Mouse (Mus musculus): ENCODE results near the gene Nol4l. TPM values are rescaled to one million over a fixed set of nuclear protein-coding genes. Genes with fewer than 3 reads are reported as not detected.
A peak's percentile ranks its signal among the peaks of the same experiment; 100 is the strongest.

The Nol4l gene
- total and polyA plus RNA-seq, 3 experiments = 4.4 to 7.1 TPM; not detected in 1

DNA sequence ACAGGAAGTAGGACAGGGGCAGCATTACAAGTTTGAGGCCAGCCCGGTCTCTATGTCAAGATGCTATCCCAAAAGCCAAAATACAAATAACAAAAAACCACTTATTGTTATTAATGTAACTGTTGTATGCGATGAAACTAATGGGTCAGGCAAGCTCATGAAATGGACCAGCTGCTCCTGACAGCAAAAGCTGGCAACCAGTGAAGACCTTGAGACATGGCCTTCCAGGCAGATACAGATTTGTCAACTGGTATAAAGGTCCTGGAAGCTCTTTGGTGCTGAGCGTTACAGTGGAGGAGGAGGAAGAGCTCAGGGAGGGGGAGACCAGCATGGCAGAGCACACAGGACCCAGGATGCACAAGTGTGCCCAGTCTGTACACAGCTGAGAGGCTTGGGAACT, 82.1 kb downstream of the Nol4l start:
- H3K36me3 ChIP-seq (ENCODE audit: control insufficient read depth in 1 of 2, insufficient read depth in 2 of 2, low read length in 2 of 2) = no peaks in the 10 kb centered on the region
- H3K9ac ChIP-seq (ENCODE audit: control insufficient read depth, low read depth, low read length, poor library complexity, severe bottlenecking) = no peak overlapping the region
- no peaks in the 10 kb centered on the region; a peak in 1 of 4 replicates for H3K4me1 ChIP-seq (ENCODE audit: control insufficient read depth in 1 of 2, insufficient read depth in 2 of 2, low read length in 2 of 2)
- H3K27ac ChIP-seq (ENCODE audit: control insufficient read depth, low read depth, low read length) = no peak overlapping the region
- TF ChIP-seq POLR2A (IDR thresholded peaks at IDR 0.05; ENCODE audit: control insufficient read depth in 1 of 2, insufficient read depth in 1 of 2, low read depth in 1 of 2, low read length in 2 of 2, poor library complexity in 1 of 2) (no peak), SIN3A (IDR thresholded peaks at IDR 0.05; ENCODE audit: low read length) (no peak), EP300 (IDR thresholded peaks at IDR 0.05; ENCODE audit: low read depth in 1 of 2, low read length in 2 of 2) (no peak), MYB (IDR thresholded peaks at IDR 0.05; ENCODE audit: low read depth, low read length) (no peak), USF1 (IDR thresholded peaks at IDR 0.05; ENCODE audit: low read depth, low read length) (no peak), KAT2A (conservative IDR thresholded peaks at IDR 0.05; ENCODE audit: low read depth, low read length) (no peak), MAZ (IDR thresholded peaks at IDR 0.05; ENCODE audit: low read depth, low read length) (no peak), BHLHE40 (IDR thresholded peaks at IDR 0.05; ENCODE audit: borderline replicate concordance, low read depth, low read length) (no peak)
- H3K4me3 ChIP-seq (ENCODE audit: control insufficient read depth in 1 of 2, insufficient read depth in 1 of 2, low read depth in 2 of 2, low read length in 2 of 2) = no peak overlapping the region
- no peaks in the 10 kb centered on the region for H3K79me2 ChIP-seq (ENCODE audit: control insufficient read depth, insufficient read depth, low read length, poor library complexity)
- no peaks in the 10 kb centered on the region for H3K27me3 ChIP-seq (ENCODE audit: control insufficient read depth in 1 of 2, insufficient read depth in 2 of 2, low read length in 2 of 2)
- DNase-seq (ENCODE audit: low read depth, low spot score) = no peak
- no peaks in the 10 kb centered on the region for H3K9me3 ChIP-seq (replicated peaks; ENCODE audit: insufficient read depth, low read length)

GRCm38 (mm10) chr2:153446476-153446875, 83.3 kb downstream of the Nol4l start:
- H3K27ac ChIP-seq (ENCODE audit: control insufficient read depth, low read depth, low read length) = no peak overlapping the region
- DNase-seq (ENCODE audit: low read depth, low spot score) = no peak
- no peak for TF ChIP-seq ETS1 (IDR thresholded peaks at IDR 0.05; ENCODE audit: low read depth, low read length)
- H3K79me2 ChIP-seq (ENCODE audit: control insufficient read depth, insufficient read depth, low read length, poor library complexity) = no peaks in the 10 kb centered on the region
- no peaks in the 10 kb centered on the region for H3K36me3 ChIP-seq (ENCODE audit: control insufficient read depth in 1 of 2, insufficient read depth in 2 of 2, low read length in 2 of 2)
- H3K4me1 ChIP-seq (ENCODE audit: control insufficient read depth in 1 of 2, insufficient read depth in 2 of 2, low read length in 2 of 2) = no peaks in the 10 kb centered on the region; a peak in 1 of 4 replicates
- no peak overlapping the region for H3K9ac ChIP-seq (ENCODE audit: control insufficient read depth, low read depth, low read length, poor library complexity, severe bottlenecking)
- H3K4me3 ChIP-seq (ENCODE audit: control insufficient read depth in 1 of 2, insufficient read depth in 1 of 2, low read depth in 2 of 2, low read length in 2 of 2) = no peak overlapping the region
- no peaks in the 10 kb centered on the region for H3K27me3 ChIP-seq (ENCODE audit: control insufficient read depth in 1 of 2, insufficient read depth in 2 of 2, low read length in 2 of 2)
- no peaks in the 10 kb centered on the region for H3K9me3 ChIP-seq (replicated peaks; ENCODE audit: insufficient read depth, low read length)

DNA sequence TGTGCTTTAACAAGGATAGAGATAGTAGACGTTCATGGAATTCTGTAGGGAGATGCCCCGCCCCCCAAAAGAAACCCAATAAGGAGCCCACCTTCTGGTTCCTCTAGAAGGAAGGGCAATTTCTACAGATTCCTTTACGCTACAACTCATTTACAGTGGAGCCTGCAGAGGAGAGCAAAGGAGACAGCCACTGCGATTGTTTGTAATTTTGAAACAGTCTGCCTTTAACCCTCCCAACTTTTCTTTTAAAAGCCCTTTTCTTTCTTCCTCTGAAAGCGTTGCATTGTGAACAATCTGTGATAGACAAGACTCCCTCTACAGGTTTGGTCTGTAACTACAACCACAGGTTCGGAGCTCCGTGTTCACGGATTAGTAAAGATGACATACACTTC, 83.8 kb downstream of the Nol4l start:
- DNase-seq (ENCODE audit: low read depth, low spot score) = peak; percentile 82
- no peaks in the 10 kb centered on the region for H3K27me3 ChIP-seq (ENCODE audit: control insufficient read depth in 1 of 2, insufficient read depth in 2 of 2, low read length in 2 of 2)
- peak overlapping the region; percentile 54; the same call in 1 of the 2 replicates for H3K9ac ChIP-seq (ENCODE audit: control insufficient read depth, low read depth, low read length, poor library complexity, severe bottlenecking)
- no peaks in the 10 kb centered on the region for H3K79me2 ChIP-seq (ENCODE audit: control insufficient read depth, insufficient read depth, low read length, poor library complexity)
- H3K4me3 ChIP-seq (ENCODE audit: control insufficient read depth in 1 of 2, insufficient read depth in 1 of 2, low read depth in 2 of 2, low read length in 2 of 2) = peak overlapping the region; percentile 32 to 58
- no peak overlapping the region for H3K27ac ChIP-seq (ENCODE audit: control insufficient read depth, low read depth, low read length)
- no peaks in the 10 kb centered on the region for H3K9me3 ChIP-seq (replicated peaks; ENCODE audit: insufficient read depth, low read length)
- no peaks in the 10 kb centered on the region; a peak in 1 of 4 replicates for H3K4me1 ChIP-seq (ENCODE audit: control insufficient read depth in 1 of 2, insufficient read depth in 2 of 2, low read length in 2 of 2)
- H3K36me3 ChIP-seq (ENCODE audit: control insufficient read depth in 1 of 2, insufficient read depth in 2 of 2, low read length in 2 of 2) = no peaks in the 10 kb centered on the region
- TF ChIP-seq EP300 (IDR thresholded peaks at IDR 0.05; ENCODE audit: low read depth in 1 of 2, low read length in 2 of 2) = no peak
- peak; percentile 60 for TF ChIP-seq RAD21 (IDR thresholded peaks at IDR 0.05; ENCODE audit: low read depth, low read length)
- no peak for TF ChIP-seq ZKSCAN1 (IDR thresholded peaks at IDR 0.05; ENCODE audit: low read depth, low read length)
- TF ChIP-seq MYC (IDR thresholded peaks at IDR 0.05; ENCODE audit: low read depth, low read length) = no peak
- no peak for TF ChIP-seq MEF2A (IDR thresholded peaks at IDR 0.05; ENCODE audit: extremely low read depth, insufficient replicate concordance, low read depth, low read length, poor library complexity, severe bottlenecking)
- peak; percentile 70 for TF ChIP-seq SMC3 (IDR thresholded peaks at IDR 0.05; ENCODE audit: low read depth, low read length)
- peak; percentile 24 to 75 (median 73); a peak in 5 of 6 replicates for TF ChIP-seq CTCF (IDR thresholded peaks at IDR 0.05 in 2 of 3, conservative IDR thresholded peaks at IDR 0.05 in 1 of 3; ENCODE audit: control insufficient read depth in 1 of 3, insufficient read depth in 1 of 3, low read depth in 2 of 3, low read length in 3 of 3, poor library complexity in 1 of 3, severe bottlenecking in 1 of 3)
- no peak for TF ChIP-seq ETS1 (IDR thresholded peaks at IDR 0.05; ENCODE audit: low read depth, low read length)
- TF ChIP-seq HCFC1 (IDR thresholded peaks at IDR 0.05; ENCODE audit: low read depth, low read length) = no peak
- no peak for TF ChIP-seq MAFK (IDR thresholded peaks at IDR 0.05; ENCODE audit: borderline replicate concordance, low read depth, low read length)
- no peak for TF ChIP-seq MXI1 (IDR thresholded peaks at IDR 0.05; ENCODE audit: low read depth, low read length)
- no peak for TF ChIP-seq MYB (IDR thresholded peaks at IDR 0.05; ENCODE audit: low read depth, low read length)
- TF ChIP-seq NELFE (IDR thresholded peaks at IDR 0.05; ENCODE audit: low read depth, low read length) = no peak
- no peak for TF ChIP-seq UBTF (IDR thresholded peaks at IDR 0.05; ENCODE audit: borderline replicate concordance, insufficient read depth, low read depth, low read length)
- TF ChIP-seq ZNF384 (IDR thresholded peaks at IDR 0.05; ENCODE audit: low read depth, low read length) = no peak
- no peak for TF ChIP-seq TAL1 (IDR thresholded peaks at IDR 0.05; ENCODE audit: low read length)
- TF ChIP-seq ELF1 (IDR thresholded peaks at IDR 0.05; ENCODE audit: low read depth, low read length) = no peak
- no peak for TF ChIP-seq CHD2 (IDR thresholded peaks at IDR 0.05; ENCODE audit: low read length)
- TF ChIP-seq RCOR1 (IDR thresholded peaks at IDR 0.05; ENCODE audit: low read depth, low read length) = no peak
- no peak for TF ChIP-seq KAT2A (conservative IDR thresholded peaks at IDR 0.05; ENCODE audit: low read depth, low read length)
- no peak for TF ChIP-seq JUND (IDR thresholded peaks at IDR 0.05; ENCODE audit: low read depth, low read length)
- no peak for TF ChIP-seq TCF12 (IDR thresholded peaks at IDR 0.05; ENCODE audit: low read depth, low read length)

Data from MEL (cell line).